Mouse (Mus musculus): Measurements from ENCODE around the gene Ciz1.

Ciz1 gene

GRCm38 (mm10) chr2:32319586-32320580 is 32.2 kb upstream of the Ciz1 start:
- DNase-seq: no peak

GRCm38 (mm10) chr2:32320721-32321120 is 31.4 kb upstream of the Ciz1 start:
- no peak for DNase-seq

GRCm38 (mm10) chr2:32321591-32322298 is 30.4 kb upstream of the Ciz1 start:
- DNase-seq: peak; percentile 48 to 66

GRCm38 (mm10) chr2:32322754-32323741 is 29.1 kb upstream of the Ciz1 start:
- DNase-seq: no peak

GRCm38 (mm10) chr2:32324322-32324721 is 27.8 kb upstream of the Ciz1 start:
- no peak for DNase-seq

GRCm38 (mm10) chr2:32325342-32325741 is 26.8 kb upstream of the Ciz1 start:
- no peak for DNase-seq

- no peak for DNase-seq
Observed at GRCm38 (mm10) chr2:32327200-32327599, 24.9 kb upstream of the Ciz1 start.

- DNase-seq: no peak
Observed at GRCm38 (mm10) chr2:32328911-32329460, 23.1 kb upstream of the Ciz1 start.

- DNase-seq: no peak
Observed at GRCm38 (mm10) chr2:32329531-32329930, 22.6 kb upstream of the Ciz1 start.

- no peak for DNase-seq
Observed at GRCm38 (mm10) chr2:32332159-32332558, 20.0 kb upstream of the Ciz1 start.

- DNase-seq: no peak
Observed at GRCm38 (mm10) chr2:32335888-32336287, 16.2 kb upstream of the Ciz1 start.

- peak in 1 of 2 experiments; percentile 60 for DNase-seq
Observed at GRCm38 (mm10) chr2:32339912-32340642, 12.1 kb upstream of the Ciz1 start.

GRCm38 (mm10) chr2:32340836-32341633 is 11.1 kb upstream of the Ciz1 start:
- no peak for DNase-seq

- no peak for DNase-seq
Observed at GRCm38 (mm10) chr2:32341634-32341939, 10.5 kb upstream of the Ciz1 start.

- no peak for DNase-seq
Observed at GRCm38 (mm10) chr2:32342039-32342438, 10.1 kb upstream of the Ciz1 start.

GRCm38 (mm10) chr2:32342539-32343350 is 9.4 kb upstream of the Ciz1 start:
- DNase-seq: no peak

- DNase-seq: no peak
Observed at GRCm38 (mm10) chr2:32343351-32343671, 8.8 kb upstream of the Ciz1 start.

GRCm38 (mm10) chr2:32344056-32344455 is 8.1 kb upstream of the Ciz1 start:
- no peak for DNase-seq

GRCm38 (mm10) chr2:32344598-32345321 is 7.4 kb upstream of the Ciz1 start:
- DNase-seq: no peak

Data from kidney, postnatal 36 days (tissue).